Mouse (Mus musculus) ES-Bruce4 (cell line): ENCODE data around the gene Nedd8.

Experiments used
- CTCF ChIP-seq: IDR thresholded peaks from one replicate; pipeline ENCODE4 v1.8.1; 2011; ENCODE audit warnings: low read depth, low read length
- EP300 ChIP-seq: IDR thresholded peaks from 2 replicates; pipeline ENCODE4 v1.6.1; 2011; ENCODE audit warnings: low read depth, low read length; ENCODE audit not compliant: insufficient read depth
- POLR2A ChIP-seq: IDR thresholded peaks from one replicate; pipeline ENCODE4 v1.8.1; 2011; ENCODE audit warnings: low read length; ENCODE audit not compliant: insufficient read depth

GRCm38 (mm10) chr14:55614565-55615178 is 57.3 kb downstream of the Nedd8 start:
- TF ChIP-seq CTCF (no peak), POLR2A (no peak), EP300 (no peak)
